Mouse (Mus musculus) heart, embryonic 15.5 days (tissue): Measurements from ENCODE around the gene Clybl. TPM values are rescaled to one million over a fixed set of nuclear protein-coding genes. Genes with fewer than 3 reads are reported as not detected.

Source experiments
- ATAC-seq: fragments of 200-750 bp; cut with Nextera tagmentation; replicated peaks from 2 replicates; pipeline ENCODE4 v1.8.0; 2017; ENCODE audit warnings: low read depth, moderate TSS enrichment; ENCODE audit not compliant: insufficient number of reproducible peaks, insufficient read depth, low FRiP score
- H3K27ac ChIP-seq: fragments of 300-500 bp; sonication (generic); 2 replicates; pipeline ENCODE4 v1.5.1; 2015; ENCODE audit warnings: mild to moderate bottlenecking, inconsistent platforms
- H3K27me3 ChIP-seq: fragments of 300-500 bp; sonication (generic); 2 replicates; pipeline ENCODE4 v1.6.1; 2015; ENCODE audit warnings: inconsistent platforms
- H3K36me3 ChIP-seq: fragments of 300-500 bp; sonication (generic); 2 replicates; pipeline ENCODE4 v1.6.1; 2015; ENCODE audit warnings: mild to moderate bottlenecking, inconsistent platforms
- H3K4me1 ChIP-seq: fragments of 300-500 bp; sonication (generic); replicated peaks from 2 replicates; pipeline ENCODE4 v1.6.1; 2015; ENCODE audit warnings: inconsistent platforms
- H3K4me2 ChIP-seq: fragments of 300-500 bp; sonication (generic); 2 replicates; pipeline ENCODE4 v1.6.1; 2015; ENCODE audit warnings: inconsistent platforms, mild to moderate bottlenecking, moderate library complexity
- H3K4me3 ChIP-seq: fragments of 300-500 bp; sonication (generic); 2 replicates; pipeline ENCODE4 v1.5.1; 2015; ENCODE audit warnings: mild to moderate bottlenecking, inconsistent platforms
- H3K9ac ChIP-seq: fragments of 300-500 bp; sonication (generic); 2 replicates; pipeline ENCODE4 v1.6.1; 2015; ENCODE audit warnings: mild to moderate bottlenecking, inconsistent platforms
- H3K9me3 ChIP-seq: fragments of 300-500 bp; sonication (generic); replicated peaks from 2 replicates; pipeline ENCODE4 v1.6.1; 2016; ENCODE audit warnings: inconsistent platforms
- WGBS: fragments of 180-500 bp; shearing (Covaris S2); methylation state at CpG from one replicate; pipeline ENCODE4 v1.1.7; 2015; ENCODE audit warnings: mixed read lengths; 5-methylcytosine and 5-hydroxymethylcytosine counted together
- polyA plus RNA-seq: library from polyadenylated mRNA; unstranded; fragments of >200 nt; fragmentation: Nextera tagmentation; extraction: Ambion mirVana; gene quantifications from 2 replicates; pipeline ENCODE4 v1.2.1, GENCODE M21; 2015

The Clybl gene
- 68.5 and 87.2 TPM in 2 replicates for polyA plus RNA-seq

GRCm38 (mm10) chr14:122181078-122181814 is at the start of gene Clybl:
Clybl (plus strand) TSS chr14:122181704.
- H3K9ac ChIP-seq: peak within 1 kb of the TSS; percentile 75
- peaks cover 24% of the 10 kb centered on the region for H3K4me1 ChIP-seq
- H3K4me2 ChIP-seq: peak within 1 kb of the TSS; percentile 83
- no peaks in the 10 kb centered on the region for H3K36me3 ChIP-seq
- H3K9me3 ChIP-seq: no peaks in the 10 kb centered on the region
- H3K27ac ChIP-seq: peak within 1 kb of the TSS; percentile 71
- ATAC-seq: peak; percentile 99
- peak within 1 kb of the TSS; percentile 80 for H3K4me3 ChIP-seq
- H3K27me3 ChIP-seq: no peaks in the 10 kb centered on the region
- WGBS: 3% methylated on average over 45 of the region's 45 CpGs

GRCm38 (mm10) chr14:122136368-122136928 is 45.1 kb upstream of the Clybl start:
- no peak for ATAC-seq
- Histone ChIP-seq H3K27me3 (no peaks in the 10 kb centered on the region), H3K4me2 (no peak overlapping the region), H3K9me3 (no peaks in the 10 kb centered on the region), H3K27ac (no peak overlapping the region), H3K4me1 (no peaks in the 10 kb centered on the region), H3K9ac (no peak overlapping the region), H3K36me3 (peaks cover 34% of the 10 kb centered on the region), H3K4me3 (no peak overlapping the region)
- 94% methylated on average over 3 of the region's 3 CpGs for WGBS

- peaks cover 41% of the 10 kb centered on the region for H3K36me3 ChIP-seq
Observed at GRCm38 (mm10) chr14:122137234-122137633, 44.3 kb upstream of the Clybl start.

GRCm38 (mm10) chr14:122140126-122140525 is 41.4 kb upstream of the Clybl start:
- no peak overlapping the region for H3K9ac ChIP-seq
- no peaks in the 10 kb centered on the region for H3K4me1 ChIP-seq
- H3K27ac ChIP-seq: no peak overlapping the region
- H3K9me3 ChIP-seq: no peaks in the 10 kb centered on the region
- no peak for ATAC-seq
- WGBS: 77% methylated on average over 1 of the region's 1 CpGs
- no peak overlapping the region for H3K4me2 ChIP-seq
- peaks cover 51% of the 10 kb centered on the region for H3K36me3 ChIP-seq
- H3K27me3 ChIP-seq: no peaks in the 10 kb centered on the region
- no peak overlapping the region for H3K4me3 ChIP-seq

More at GRCm38 (mm10) chr14:122137234-122137633, 44.3 kb upstream of the Clybl start:
- no peak overlapping the region for H3K9ac ChIP-seq
- no peak overlapping the region for H3K4me3 ChIP-seq
- no peak overlapping the region for H3K4me2 ChIP-seq
- no peaks in the 10 kb centered on the region for H3K9me3 ChIP-seq
- no peak overlapping the region for H3K27ac ChIP-seq
- WGBS: 66% methylated on average over 7 of the region's 7 CpGs
- H3K4me1 ChIP-seq: no peaks in the 10 kb centered on the region
- H3K27me3 ChIP-seq: no peaks in the 10 kb centered on the region
- ATAC-seq: no peak

- ATAC-seq: no peak
Observed at GRCm38 (mm10) chr14:122143585-122144269, 37.8 kb upstream of the Clybl start.

GRCm38 (mm10) chr14:122145374-122145773 is 36.1 kb upstream of the Clybl start:
- H3K27ac ChIP-seq: no peak overlapping the region
- ATAC-seq: no peak
- no peak overlapping the region for H3K4me2 ChIP-seq
- 58% methylated on average over 1 of the region's 1 CpGs for WGBS
- H3K9me3 ChIP-seq: no peaks in the 10 kb centered on the region
- H3K4me3 ChIP-seq: no peak overlapping the region
- H3K27me3 ChIP-seq: no peaks in the 10 kb centered on the region
- H3K4me1 ChIP-seq: no peaks in the 10 kb centered on the region
- H3K9ac ChIP-seq: no peak overlapping the region
- peaks cover 71% of the 10 kb centered on the region for H3K36me3 ChIP-seq

More at GRCm38 (mm10) chr14:122143585-122144269, 37.8 kb upstream of the Clybl start:
- Histone ChIP-seq H3K4me2 (no peak overlapping the region), H3K4me1 (no peaks in the 10 kb centered on the region), H3K9me3 (no peaks in the 10 kb centered on the region), H3K36me3 (peaks cover 76% of the 10 kb centered on the region), H3K9ac (no peak overlapping the region), H3K27me3 (no peaks in the 10 kb centered on the region), H3K4me3 (no peak overlapping the region), H3K27ac (no peak overlapping the region)
- WGBS: 73% methylated on average over 4 of the region's 4 CpGs

- Histone ChIP-seq H3K9me3 (no peaks in the 10 kb centered on the region), H3K4me2 (no peak overlapping the region), H3K4me1 (no peaks in the 10 kb centered on the region), H3K4me3 (no peak overlapping the region), H3K36me3 (peaks cover 74% of the 10 kb centered on the region), H3K27me3 (no peaks in the 10 kb centered on the region), H3K27ac (no peak overlapping the region), H3K9ac (no peak overlapping the region)
- no peak for ATAC-seq
- WGBS: 78% methylated on average over 5 of the region's 5 CpGs
Observed at GRCm38 (mm10) chr14:122150616-122151015, 30.9 kb upstream of the Clybl start.

GRCm38 (mm10) chr14:122157738-122158137 is 23.8 kb upstream of the Clybl start:
- Histone ChIP-seq H3K27me3 (no peaks in the 10 kb centered on the region), H3K4me1 (no peaks in the 10 kb centered on the region), H3K9ac (no peak overlapping the region), H3K9me3 (no peaks in the 10 kb centered on the region), H3K27ac (no peak overlapping the region), H3K36me3 (peaks cover 48% of the 10 kb centered on the region), H3K4me2 (no peak overlapping the region), H3K4me3 (no peak overlapping the region)
- ATAC-seq: no peak
- 76% methylated on average over 7 of the region's 7 CpGs for WGBS

- Histone ChIP-seq H3K4me2 (no peak overlapping the region), H3K9ac (no peak overlapping the region), H3K36me3 (peaks cover 22% of the 10 kb centered on the region), H3K27ac (no peak overlapping the region), H3K4me3 (no peak overlapping the region), H3K27me3 (no peaks in the 10 kb centered on the region), H3K4me1 (no peaks in the 10 kb centered on the region), H3K9me3 (no peaks in the 10 kb centered on the region)
- no peak for ATAC-seq
- WGBS: 93% methylated on average over 1 of the region's 1 CpGs
Observed at GRCm38 (mm10) chr14:122160916-122161315, 20.6 kb upstream of the Clybl start.

GRCm38 (mm10) chr14:122168912-122169311 is 12.6 kb upstream of the Clybl start:
- H3K27ac ChIP-seq: no peak overlapping the region
- no peak for ATAC-seq
- H3K27me3 ChIP-seq: no peaks in the 10 kb centered on the region
- no peak overlapping the region for H3K4me2 ChIP-seq
- H3K4me1 ChIP-seq: no peaks in the 10 kb centered on the region
- H3K36me3 ChIP-seq: no peaks in the 10 kb centered on the region
- H3K9ac ChIP-seq: no peak overlapping the region
- H3K4me3 ChIP-seq: no peak overlapping the region
- 83% methylated on average over 7 of the region's 7 CpGs for WGBS
- no peaks in the 10 kb centered on the region for H3K9me3 ChIP-seq

- 76% methylated on average over 7 of the region's 7 CpGs for WGBS
- Histone ChIP-seq H3K4me3 (no peak overlapping the region), H3K27ac (no peak overlapping the region), H3K4me1 (no peaks in the 10 kb centered on the region), H3K4me2 (no peak overlapping the region), H3K27me3 (no peaks in the 10 kb centered on the region), H3K9me3 (no peaks in the 10 kb centered on the region), H3K9ac (no peak overlapping the region), H3K36me3 (no peaks in the 10 kb centered on the region)
- ATAC-seq: no peak
Observed at GRCm38 (mm10) chr14:122170202-122170781, 11.2 kb upstream of the Clybl start.
